Mouse (Mus musculus) fat pad, adult 2 months (tissue): ENCODE results near the gene Aldh18a1.
"Not testable (repeated sequence)": the region's sequence is repeated elsewhere in the genome, so short reads cannot be mapped to it uniquely, and the experiment has no call there.

ENCODE experiments used
- DNase-seq: peaks from one replicate; pipeline ENCODE4 v3.0.0-alpha.2; 2011; ENCODE audit warnings: low read depth, low spot score; ENCODE audit errors: extremely low read depth

Aldh18a1 gene

GRCm38 (mm10) chr19:40587491-40588292 lies 571 bp downstream of the Aldh18a1 start:
- DNase-seq = no peak

- no peak for DNase-seq
Observed at GRCm38 (mm10) chr19:40586908-40587307, 1.4 kb downstream of the Aldh18a1 start.

- no peak for DNase-seq
Observed at GRCm38 (mm10) chr19:40581662-40582061, 6.6 kb downstream of the Aldh18a1 start.

DNA sequence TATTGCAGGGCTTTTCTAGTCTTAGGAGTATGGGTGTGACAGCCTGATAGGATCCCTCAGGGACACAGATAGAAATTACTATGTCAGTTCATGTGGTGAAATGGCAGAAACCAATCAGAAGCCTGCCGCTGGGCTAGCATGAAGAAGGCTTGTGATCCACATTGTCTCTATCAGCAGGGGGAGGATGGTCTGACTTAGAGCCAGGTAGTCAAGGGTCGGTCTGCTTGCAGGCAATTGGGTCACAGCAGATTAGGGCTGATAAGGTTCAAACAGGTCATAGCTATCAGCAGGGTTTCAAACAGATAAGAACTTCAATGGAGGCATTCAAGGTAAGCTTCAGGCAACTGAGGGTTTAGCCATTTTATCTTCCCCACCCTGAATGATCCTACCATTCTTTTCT lies 7.4 kb downstream of the Aldh18a1 start:
- no peak for DNase-seq

DNA sequence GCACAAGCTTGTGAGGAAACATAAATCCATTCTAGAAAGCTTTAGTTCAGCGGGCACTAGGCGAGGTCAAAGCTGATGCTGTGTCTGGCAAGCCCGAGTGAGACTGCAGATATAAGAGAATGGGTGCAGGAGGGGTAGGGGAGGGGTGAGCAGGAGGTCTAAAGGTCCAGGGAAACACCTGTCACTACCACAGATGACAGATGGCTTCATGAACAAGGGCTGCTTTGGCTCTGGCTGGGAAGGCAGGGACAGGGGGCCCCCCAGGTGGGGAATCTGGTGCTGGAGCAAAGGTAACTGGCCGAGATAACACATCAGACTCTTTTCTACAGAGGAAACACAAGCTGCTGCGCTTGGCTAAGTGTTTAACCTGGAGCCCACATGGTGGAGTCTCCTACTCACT lies 12.8 kb downstream of the Aldh18a1 start:
- no peak for DNase-seq

GRCm38 (mm10) chr19:40570726-40571125 lies 17.5 kb downstream of the Aldh18a1 start:
- no peak for DNase-seq

- no peak for DNase-seq
Observed at GRCm38 (mm10) chr19:40567616-40568015, 20.6 kb downstream of the Aldh18a1 start.

- no peak for DNase-seq
Observed at GRCm38 (mm10) chr19:40563880-40564645, 24.2 kb downstream of the Aldh18a1 start.

GRCm38 (mm10) chr19:40561521-40561920 lies 26.7 kb downstream of the Aldh18a1 start:
- not testable (repeated sequence) for DNase-seq

DNA sequence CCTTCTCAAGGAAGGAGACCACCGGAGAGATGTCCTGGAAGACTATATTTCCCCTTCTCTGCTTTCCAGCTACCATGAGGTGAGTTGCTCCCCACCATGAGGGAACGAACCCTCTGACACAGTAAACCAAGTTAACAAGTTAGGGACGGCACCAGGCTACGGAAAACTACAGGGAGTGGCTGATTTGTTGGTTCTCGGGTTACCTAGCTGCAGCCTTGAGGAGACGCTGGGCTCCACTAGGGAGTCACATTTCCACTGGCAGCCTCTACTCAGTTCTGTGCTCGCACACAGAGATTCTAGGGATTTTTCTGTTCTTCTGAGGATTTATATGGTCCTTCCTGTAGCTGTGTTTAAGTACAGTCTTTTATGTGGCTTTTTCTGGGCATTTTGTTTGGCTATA lies 32.2 kb downstream of the Aldh18a1 start:
- no peak for DNase-seq

DNA sequence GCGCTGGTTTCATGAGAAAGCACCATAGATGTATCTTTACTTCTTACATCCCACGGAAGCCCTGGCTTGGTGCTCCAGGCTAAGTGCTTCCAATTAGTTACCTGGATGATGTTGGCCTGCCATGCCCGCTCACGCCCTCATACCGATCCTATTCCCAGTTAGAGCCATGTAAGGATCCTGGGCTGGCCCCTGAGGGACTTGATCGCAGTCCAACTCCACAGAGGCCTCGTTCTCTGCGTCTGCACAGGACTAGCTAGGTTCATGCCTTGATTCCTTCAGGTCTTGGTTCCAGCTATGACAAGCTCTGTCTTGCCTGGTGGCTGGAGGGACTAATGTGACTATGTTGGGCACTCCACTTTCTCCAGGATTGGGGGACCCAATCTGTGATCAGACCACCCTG lies 33.1 kb downstream of the Aldh18a1 start:
- peak; percentile 67 for DNase-seq

GRCm38 (mm10) chr19:40554343-40554742 lies 33.9 kb downstream of the Aldh18a1 start:
- DNase-seq = no peak

- no peak for DNase-seq
Observed at GRCm38 (mm10) chr19:40553849-40554248, 34.4 kb downstream of the Aldh18a1 start.

- no peak for DNase-seq
Observed at GRCm38 (mm10) chr19:40553014-40553789, 35.1 kb downstream of the Aldh18a1 start.

GRCm38 (mm10) chr19:40549516-40550135 lies 38.6 kb downstream of the Aldh18a1 start:
- DNase-seq = no peak

DNA sequence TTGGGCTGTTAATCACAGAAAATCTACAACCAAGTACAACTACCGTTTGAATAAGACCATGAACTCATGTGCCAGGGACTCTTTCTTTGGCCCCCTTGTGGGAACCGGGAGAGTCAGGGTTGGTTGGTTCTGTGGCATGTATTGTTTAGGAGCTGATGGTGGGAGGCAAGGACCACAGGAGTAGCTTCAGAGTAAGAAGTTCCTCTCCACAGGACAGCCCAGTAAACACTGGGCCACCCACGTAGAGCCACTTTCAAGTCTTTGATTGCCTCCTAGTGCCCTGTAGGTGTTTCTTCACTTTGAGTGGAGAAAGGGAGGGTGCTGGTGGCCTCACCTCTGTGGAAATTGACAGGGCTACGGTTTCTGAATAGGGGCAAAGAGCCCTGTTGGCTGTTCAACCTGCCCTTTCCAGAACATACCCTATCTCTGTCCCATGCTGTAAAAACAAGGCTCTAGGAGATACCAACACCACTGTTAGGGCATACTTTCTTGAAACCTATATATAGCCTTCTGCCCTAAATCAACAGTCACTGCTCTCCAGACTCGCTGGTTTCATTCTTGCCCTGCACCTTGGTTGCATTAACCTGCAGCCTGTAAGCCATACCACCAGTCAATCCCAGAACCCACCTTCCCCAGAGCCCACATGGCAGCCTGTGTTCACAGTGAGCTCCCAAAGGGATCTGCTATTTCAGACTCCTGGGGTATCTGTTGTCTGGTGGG lies 39.3 kb downstream of the Aldh18a1 start:
- DNase-seq = no peak

- DNase-seq = no peak
Observed at GRCm38 (mm10) chr19:40548386-40548785, 39.9 kb downstream of the Aldh18a1 start.

DNA sequence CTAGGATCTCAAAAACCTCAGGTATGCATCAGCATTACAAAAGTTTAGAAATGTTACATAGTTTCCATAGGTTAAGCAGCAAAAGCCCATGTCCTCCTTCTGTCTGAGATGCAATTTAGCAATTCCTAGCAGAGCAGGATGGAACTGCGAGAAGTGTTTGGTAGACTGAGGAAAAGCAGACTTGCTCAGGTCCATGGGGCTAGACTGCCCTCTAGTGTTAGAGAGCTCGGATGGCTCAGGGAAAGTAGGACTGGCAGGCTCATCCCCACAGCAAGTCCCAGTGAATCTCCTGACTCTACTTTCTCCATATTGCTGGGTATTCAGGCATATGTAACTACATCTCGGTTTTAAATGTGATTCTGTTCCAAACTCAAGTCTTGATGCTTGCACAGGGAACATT lies 43.4 kb downstream of the Aldh18a1 start:
- no peak for DNase-seq

DNA sequence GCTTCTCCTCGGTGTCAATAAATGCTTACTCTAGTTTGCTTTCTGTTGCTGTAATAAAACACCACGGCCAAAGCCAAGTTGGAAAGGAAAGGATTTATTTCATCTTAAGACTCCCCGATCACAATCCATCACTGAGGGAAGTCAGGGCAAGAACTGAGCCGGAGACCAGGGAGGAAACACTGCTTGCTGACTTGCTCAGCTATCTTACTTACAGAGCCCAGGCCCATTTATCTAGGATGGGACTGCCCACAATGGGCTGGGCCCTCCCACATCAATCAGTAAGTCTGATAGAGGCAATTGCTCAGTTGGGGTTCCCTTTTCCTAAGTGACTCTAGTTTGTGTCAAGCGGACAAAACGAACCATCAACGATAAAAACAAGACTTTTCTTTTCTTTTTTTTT lies 45.5 kb downstream of the Aldh18a1 start:
- DNase-seq = no peak

DNA sequence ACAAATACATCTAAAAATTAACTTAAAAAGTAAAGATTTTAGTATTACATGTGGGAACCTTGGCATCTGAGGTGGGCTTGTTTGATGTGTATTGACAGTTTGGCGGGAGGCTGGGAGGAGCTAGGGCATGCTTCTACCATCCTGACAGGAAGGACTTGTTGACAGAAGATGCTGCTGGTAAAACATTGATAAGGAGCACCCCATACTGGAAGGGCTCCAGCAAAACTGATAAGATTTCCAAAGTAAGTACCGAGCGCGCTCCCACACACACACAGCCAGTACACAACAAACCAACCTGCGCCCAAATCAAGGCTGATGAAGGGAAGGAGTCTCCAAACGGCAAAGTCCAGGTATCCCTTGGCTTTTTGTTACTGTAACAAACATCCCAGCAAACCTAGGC lies 51.7 kb downstream of the Aldh18a1 start:
- no peak for DNase-seq
